ENCODE assay signal across 15 mouse cellular contexts in the genomic region with DNA sequence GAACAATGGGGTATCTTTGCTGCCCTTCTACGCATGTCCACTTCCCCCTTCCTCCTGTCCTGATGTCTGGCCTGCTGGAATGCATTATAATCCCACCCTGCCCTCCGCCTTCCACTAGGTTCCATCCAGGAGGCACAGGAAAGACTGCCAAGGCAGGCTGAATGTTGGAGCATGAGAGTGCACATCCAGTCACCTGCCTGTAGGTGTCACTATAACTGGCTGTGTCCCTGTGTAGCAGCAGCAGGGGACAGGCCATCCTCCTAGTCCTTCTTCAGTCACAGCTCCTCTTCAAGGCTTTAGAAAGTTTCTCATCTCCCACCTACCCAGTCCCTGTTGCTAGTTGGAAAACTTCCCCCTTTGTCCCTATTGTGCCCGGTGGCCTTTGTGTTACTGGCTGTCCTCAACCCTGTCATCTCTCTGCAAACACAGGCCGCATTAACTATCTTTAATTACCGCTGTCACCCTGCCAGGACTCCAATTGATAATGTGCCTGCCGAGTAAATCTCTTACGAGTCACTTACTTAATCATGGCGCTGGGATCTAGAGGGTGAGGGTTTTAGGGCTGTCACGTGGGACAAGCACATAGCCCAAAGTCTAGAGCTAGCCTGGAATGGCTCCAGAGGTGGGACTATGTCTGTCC.
DNase-seq lines count a peak whose midpoint lies in the region; ATAC-seq and TF ChIP-seq lines count a peak whose summit lies in the region.
"Had no signal": no experiment of that assay in that cellular context is flagged by ENCODE, and none has a peak within 500 bp of the region (broad histone marks: within the 10 kb centered on the region; RNA-seq: fewer than 3 reads in every experiment).

No protein-coding gene starts in this region.

- no peak overlapping the region for H3K4me3 ChIP-seq in cerebellum, adult 2 months (replicated peaks; ENCODE audit: insufficient read depth, low read depth, low read length)
- no peak overlapping the region for H3K4me3 ChIP-seq in intestine, postnatal 0 days (ENCODE audit: low read depth, low read length)
- no peak overlapping the region for H3K4me3 ChIP-seq in intestine, embryonic 15.5 days (replicated peaks)
- no peak overlapping the region for H3K4me3 ChIP-seq in lung, postnatal 0 days (ENCODE audit: low read depth, low read length)
- H3K4me3 ChIP-seq in stomach, postnatal 0 days (ENCODE audit: low read depth, low read length), result no peak overlapping the region
- no peak overlapping the region for H3K4me3 ChIP-seq in thymus, adult 2 months (ENCODE audit: control insufficient read depth, insufficient read depth, low read length)
- H3K4me3 ChIP-seq: hindbrain, embryonic 15.5 days; liver, embryonic 15.5 days had no signal

- H3K27me3 ChIP-seq in cerebellum, adult 2 months (ENCODE audit: control insufficient read depth, insufficient read depth, low read length), result no peaks in the 10 kb centered on the region; the same call in 1 of the 2 replicates
- no peaks in the 10 kb centered on the region for H3K27me3 ChIP-seq in intestine, postnatal 0 days (replicated peaks; ENCODE audit: control insufficient read depth, insufficient read depth, low read length)
- H3K27me3 ChIP-seq in intestine, embryonic 15.5 days (replicated peaks), result no peaks in the 10 kb centered on the region; the same call in 1 of the 2 replicates
- no peaks in the 10 kb centered on the region for H3K27me3 ChIP-seq in lung, postnatal 0 days (replicated peaks; ENCODE audit: insufficient read depth, low read length)
- H3K27me3 ChIP-seq in stomach, postnatal 0 days (ENCODE audit: control insufficient read depth, insufficient read depth, low read length), result no peaks in the 10 kb centered on the region
- H3K27me3 ChIP-seq in thymus, adult 2 months (ENCODE audit: control insufficient read depth, insufficient read depth, low read length), result no peaks in the 10 kb centered on the region
- H3K27me3 ChIP-seq: CH12.LX; hindbrain, embryonic 15.5 days; liver, embryonic 15.5 days had no signal

- TF ChIP-seq CTCF in cerebellum, adult 2 months (IDR thresholded peaks at IDR 0.05; ENCODE audit: borderline replicate concordance, insufficient read depth, low read depth, low read length), result peak; percentile 50
- peak; percentile 50 for TF ChIP-seq CTCF in intestine, postnatal 0 days (IDR thresholded peaks at IDR 0.05; ENCODE audit: low read depth)
- TF ChIP-seq CTCF in lung, postnatal 0 days (IDR thresholded peaks at IDR 0.05), result peak; percentile 52
- peak; percentile 59 for TF ChIP-seq CTCF in stomach, postnatal 0 days (IDR thresholded peaks at IDR 0.05; ENCODE audit: low read depth)
- no peak for TF ChIP-seq CTCF in thymus, adult 2 months (IDR thresholded peaks at IDR 0.05; ENCODE audit: borderline replicate concordance, control insufficient read depth, extremely low read depth, insufficient read depth, low read length, poor library complexity)

- H3K9ac ChIP-seq in intestine, postnatal 0 days (ENCODE audit: low read depth, low read length), result no peak overlapping the region
- no peak overlapping the region for H3K9ac ChIP-seq in intestine, embryonic 15.5 days
- no peak overlapping the region for H3K9ac ChIP-seq in lung, postnatal 0 days (replicated peaks; ENCODE audit: low read depth)
- no peak overlapping the region for H3K9ac ChIP-seq in stomach, postnatal 0 days (ENCODE audit: low read length)
- H3K9ac ChIP-seq: hindbrain, embryonic 15.5 days; liver, embryonic 15.5 days had no signal

- no peak for TF ChIP-seq EP300 in lung, postnatal 0 days (IDR thresholded peaks at IDR 0.05)
- TF ChIP-seq EP300 in stomach, postnatal 0 days (optimal IDR thresholded peaks at IDR 0.05), result no peak

- no peak overlapping the region for H3K4me2 ChIP-seq in intestine, postnatal 0 days (replicated peaks; ENCODE audit: low read depth)
- no peak overlapping the region for H3K4me2 ChIP-seq in intestine, embryonic 15.5 days (replicated peaks)
- no peak overlapping the region for H3K4me2 ChIP-seq in lung, postnatal 0 days (replicated peaks; ENCODE audit: low read depth, low read length)
- no peak overlapping the region for H3K4me2 ChIP-seq in stomach, postnatal 0 days (replicated peaks; ENCODE audit: low read depth)
- H3K4me2 ChIP-seq: hindbrain, embryonic 15.5 days; liver, embryonic 15.5 days had no signal

- H3K27ac ChIP-seq in cerebellum, adult 2 months (ENCODE audit: insufficient read depth, low read length), result no peak overlapping the region
- H3K27ac ChIP-seq in intestine, postnatal 0 days (ENCODE audit: low read depth, low read length), result no peak overlapping the region
- H3K27ac ChIP-seq in intestine, embryonic 15.5 days, result no peak overlapping the region
- H3K27ac ChIP-seq in lung, postnatal 0 days (ENCODE audit: low read length), result no peak overlapping the region
- H3K27ac ChIP-seq in stomach, postnatal 0 days (replicated peaks), result no peak overlapping the region
- no peak overlapping the region for H3K27ac ChIP-seq in thymus, adult 2 months (ENCODE audit: control insufficient read depth, insufficient read depth, low read length)
- H3K27ac ChIP-seq: hindbrain, embryonic 15.5 days; liver, embryonic 15.5 days had no signal

- ATAC-seq in intestine, postnatal 0 days, result no peak
- ATAC-seq in intestine, embryonic 15.5 days, result no peak
- ATAC-seq in lung, postnatal 0 days, result no peak
- ATAC-seq in stomach, postnatal 0 days (ENCODE audit: low FRiP score, low TSS enrichment), result no peak

- peaks cover 10% of the 10 kb centered on the region for H3K4me1 ChIP-seq in cerebellum, adult 2 months (ENCODE audit: control insufficient read depth, insufficient read depth, low read length)
- H3K4me1 ChIP-seq in intestine, postnatal 0 days (replicated peaks; ENCODE audit: control insufficient read depth, insufficient read depth, low read length), result no peaks in the 10 kb centered on the region
- H3K4me1 ChIP-seq in intestine, embryonic 15.5 days (replicated peaks), result no peaks in the 10 kb centered on the region
- no peaks in the 10 kb centered on the region for H3K4me1 ChIP-seq in lung, postnatal 0 days (ENCODE audit: insufficient read depth, low read depth, low read length)
- no peaks in the 10 kb centered on the region for H3K4me1 ChIP-seq in stomach, postnatal 0 days (replicated peaks; ENCODE audit: control insufficient read depth, insufficient read depth)
- no peaks in the 10 kb centered on the region for H3K4me1 ChIP-seq in thymus, adult 2 months (replicated peaks; ENCODE audit: control insufficient read depth, insufficient read depth, low read length)
- H3K4me1 ChIP-seq: hindbrain, embryonic 15.5 days; liver, embryonic 15.5 days had no signal

- no peak for DNase-seq in cerebellum, adult 2 months
- no peak for DNase-seq in cerebellum, adult 9-10 months
- no peak for DNase-seq in lung, postnatal 0 days (ENCODE audit: low spot score)
- DNase-seq in lung, postnatal 25 days (ENCODE audit: low spot score), result no peak
- no peak for DNase-seq in stomach, postnatal 0 days (ENCODE audit: low spot score)
- no peak for DNase-seq in thymus, adult 2 months
- DNase-seq: adrenal gland, postnatal 25 days; gastrocnemius, postnatal 36 days; kidney, adult 9 months; thymus, adult 18-20 months had no signal

- WGBS in cerebellum, adult 2 months, result 70% methylated on average over 9 of the region's 9 CpGs
- 64% methylated on average over 9 of the region's 9 CpGs for WGBS in intestine, postnatal 0 days
- 72% methylated on average over 9 of the region's 9 CpGs for WGBS in intestine, embryonic 15.5 days
- 61% methylated on average over 9 of the region's 9 CpGs for WGBS in lung, postnatal 0 days
- WGBS in stomach, postnatal 0 days, result 69% methylated on average over 9 of the region's 9 CpGs
- WGBS in thymus, adult 2 months, result 90% methylated on average over 9 of the region's 9 CpGs

- H3K36me3 ChIP-seq in intestine, postnatal 0 days (ENCODE audit: control insufficient read depth, insufficient read depth), result no peaks in the 10 kb centered on the region
- no peaks in the 10 kb centered on the region for H3K36me3 ChIP-seq in intestine, embryonic 15.5 days
- no peaks in the 10 kb centered on the region for H3K36me3 ChIP-seq in lung, postnatal 0 days (ENCODE audit: insufficient read depth, low read length)
- no peaks in the 10 kb centered on the region for H3K36me3 ChIP-seq in stomach, postnatal 0 days (ENCODE audit: control insufficient read depth, insufficient read depth, low read length)
- H3K36me3 ChIP-seq in thymus, adult 2 months (ENCODE audit: control insufficient read depth, insufficient read depth, low read length), result no peaks in the 10 kb centered on the region
- H3K36me3 ChIP-seq: hindbrain, embryonic 15.5 days; liver, embryonic 15.5 days had no signal

- no peak for TF ChIP-seq POLR2A in cerebellum, adult 2 months (IDR thresholded peaks at IDR 0.05; ENCODE audit: borderline replicate concordance, insufficient read depth, low read length)
- TF ChIP-seq POLR2A in thymus, adult 2 months (IDR thresholded peaks at IDR 0.05; ENCODE audit: control insufficient read depth, extremely low read depth, insufficient read depth, low read length, poor library complexity), result no peak

- H3K9me3 ChIP-seq in intestine, postnatal 0 days (ENCODE audit: control insufficient read depth), result no peaks in the 10 kb centered on the region
- no peaks in the 10 kb centered on the region for H3K9me3 ChIP-seq in intestine, embryonic 15.5 days
- H3K9me3 ChIP-seq in lung, postnatal 0 days (ENCODE audit: low read length), result no peaks in the 10 kb centered on the region
- no peaks in the 10 kb centered on the region for H3K9me3 ChIP-seq in stomach, postnatal 0 days (ENCODE audit: control insufficient read depth, low read length)
- H3K9me3 ChIP-seq: hindbrain, embryonic 15.5 days; liver, embryonic 15.5 days had no signal
